Mouse (Mus musculus) liver, embryonic 11.5 days (tissue): ENCODE data around the gene Gm17617. TPM values are rescaled to one million over a fixed set of nuclear protein-coding genes. Genes with fewer than 3 reads are reported as not detected.
A peak's percentile ranks its signal among the peaks of the same experiment; 100 is the strongest.

Source experiments
- ATAC-seq: fragments of 200-750 bp; cut with Nextera tagmentation; replicated peaks from 2 replicates; pipeline ENCODE4 v1.8.0; 2017; ENCODE audit warnings: moderate number of reproducible peaks, mild to moderate bottlenecking, moderate TSS enrichment, moderate library complexity; ENCODE audit not compliant: low FRiP score
- DNase-seq: peaks from one replicate; pipeline ENCODE4 v3.0.0-alpha.2; 2017; ENCODE audit warnings: low spot score
- H3K27ac ChIP-seq: fragments of 300-500 bp; sonication (generic); 2 replicates; pipeline ENCODE4 v1.5.1; 2014; ENCODE audit warnings: mild to moderate bottlenecking, low read depth, low read length, control low read depth
- H3K27me3 ChIP-seq: fragments of 300-500 bp; sonication (generic); replicated peaks from 2 replicates; pipeline ENCODE4 v1.6.1; 2014; ENCODE audit warnings: low read length, mixed read lengths; ENCODE audit not compliant: control insufficient read depth, insufficient read depth
- H3K36me3 ChIP-seq: fragments of 300-500 bp; sonication (generic); 2 replicates; pipeline ENCODE4 v1.6.1; 2014; ENCODE audit warnings: mild to moderate bottlenecking, low read length, moderate library complexity, mixed read lengths; ENCODE audit not compliant: control insufficient read depth, insufficient read depth
- H3K4me1 ChIP-seq: fragments of 300-500 bp; sonication (generic); replicated peaks from 2 replicates; pipeline ENCODE4 v1.6.1; 2014; ENCODE audit warnings: low read length, mixed read lengths; ENCODE audit not compliant: control insufficient read depth, insufficient read depth
- H3K4me2 ChIP-seq: fragments of 300-500 bp; sonication (generic); 2 replicates; pipeline ENCODE4 v1.6.1; 2014; ENCODE audit warnings: mild to moderate bottlenecking, control low read depth, moderate library complexity
- H3K4me3 ChIP-seq: fragments of 300-500 bp; sonication (generic); 2 replicates; pipeline ENCODE4 v1.5.1; 2014; ENCODE audit warnings: low read depth, low read length, control low read depth
- H3K9ac ChIP-seq: fragments of 300-500 bp; sonication (generic); 2 replicates; pipeline ENCODE4 v1.6.1; 2014; ENCODE audit warnings: low read depth, low read length, control low read depth
- H3K9me3 ChIP-seq: fragments of 300-500 bp; sonication (generic); 2 replicates; pipeline ENCODE4 v1.6.1; 2016; ENCODE audit warnings: low read length, inconsistent platforms, mixed read lengths; ENCODE audit not compliant: control insufficient read depth
- whole genome bisulfite sequencing: fragments of 180-500 bp; shearing (Covaris S2); extraction: QIAGEN DNeasy Blood & Tissue Kit; methylation state at CpG from one replicate; pipeline ENCODE4 v1.1.7; 2014; 5-methylcytosine and 5-hydroxymethylcytosine counted together
- polyA plus RNA-seq: library from polyadenylated mRNA; unstranded; fragments of >200 nt; fragmentation: Nextera tagmentation; extraction: Ambion mirVana; gene quantifications from 2 replicates; pipeline ENCODE4 v1.2.1, GENCODE M21; 2014

Gene Gm17617
- polyA plus RNA-seq, 1 experiment from 2014 or later, result not detected

DNA sequence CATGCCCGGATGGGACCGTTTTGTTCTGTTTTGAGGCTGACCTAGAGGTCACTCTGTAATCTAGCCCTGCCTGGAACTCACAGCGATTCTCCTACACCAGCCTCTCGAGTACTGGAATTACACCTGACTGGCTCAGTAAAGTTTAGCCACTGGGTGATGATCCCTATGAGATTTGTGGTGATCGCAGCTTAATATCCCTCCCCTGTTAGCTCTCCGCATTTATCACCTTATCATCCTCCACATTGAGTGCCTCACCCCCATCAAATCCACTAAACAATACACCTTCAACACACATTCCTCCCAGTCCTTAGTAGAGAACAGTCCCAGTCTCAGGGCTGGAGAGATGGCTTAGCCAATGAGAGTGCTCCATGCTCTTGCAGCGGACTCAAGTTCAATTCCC lies 29.0 kb upstream of the Gm17617 start:
- H3K27ac ChIP-seq, result no peak overlapping the region
- H3K4me1 ChIP-seq, result no peaks in the 10 kb centered on the region
- no peak overlapping the region for H3K4me3 ChIP-seq
- no peak for ATAC-seq
- no peak overlapping the region for H3K4me2 ChIP-seq
- no peak for DNase-seq
- H3K9ac ChIP-seq, result no peak overlapping the region
- 61% methylated on average over 7 of the region's 7 CpGs for WGBS
- no peaks in the 10 kb centered on the region for H3K9me3 ChIP-seq
- no peaks in the 10 kb centered on the region for H3K27me3 ChIP-seq
- H3K36me3 ChIP-seq, result no peaks in the 10 kb centered on the region

GRCm38 (mm10) chr13:55153951-55154350 lies 20.6 kb upstream of the Gm17617 start:
- no peak overlapping the region for H3K9ac ChIP-seq
- 0 out of 2 replicates have a peak overlapping the region, but pooled peaks have one; percentile 52 for H3K4me3 ChIP-seq
- no peak for DNase-seq
- no peaks in the 10 kb centered on the region for H3K9me3 ChIP-seq
- WGBS, result 83% methylated on average over 5 of the region's 5 CpGs
- H3K27me3 ChIP-seq, result peaks cover 39% of the 10 kb centered on the region
- no peak overlapping the region; the same call in 1 of the 2 replicates for H3K27ac ChIP-seq
- no peak for ATAC-seq
- H3K36me3 ChIP-seq, result no peaks in the 10 kb centered on the region
- H3K4me2 ChIP-seq, result peak overlapping the region; percentile 68
- H3K4me1 ChIP-seq, result 0 out of 2 replicates have a peak, but pooled peaks cover 2% of the 10 kb centered on the region

GRCm38 (mm10) chr13:55152621-55153415 lies 19.5 kb upstream of the Gm17617 start, which contains the start of gene Fgfr4:
Gene Fgfr4 (plus strand): TSS chr13:55152640.
- peak within 1 kb of the TSS; percentile 80 for H3K27ac ChIP-seq
- 4% methylated on average over 61 of the region's 68 CpGs for WGBS
- ATAC-seq, result peak; percentile 75
- no peaks in the 10 kb centered on the region for H3K36me3 ChIP-seq
- H3K9me3 ChIP-seq, result no peaks in the 10 kb centered on the region
- peaks cover 39% of the 10 kb centered on the region for H3K27me3 ChIP-seq
- H3K4me3 ChIP-seq, result peak within 1 kb of the TSS; percentile 52
- no peak within 1 kb of the TSS for H3K9ac ChIP-seq
- peak within 1 kb of the TSS; percentile 68 for H3K4me2 ChIP-seq
- H3K4me1 ChIP-seq, result 0 out of 2 replicates have a peak, but pooled peaks cover 2% of the 10 kb centered on the region
- DNase-seq, result peak; percentile 76

DNA sequence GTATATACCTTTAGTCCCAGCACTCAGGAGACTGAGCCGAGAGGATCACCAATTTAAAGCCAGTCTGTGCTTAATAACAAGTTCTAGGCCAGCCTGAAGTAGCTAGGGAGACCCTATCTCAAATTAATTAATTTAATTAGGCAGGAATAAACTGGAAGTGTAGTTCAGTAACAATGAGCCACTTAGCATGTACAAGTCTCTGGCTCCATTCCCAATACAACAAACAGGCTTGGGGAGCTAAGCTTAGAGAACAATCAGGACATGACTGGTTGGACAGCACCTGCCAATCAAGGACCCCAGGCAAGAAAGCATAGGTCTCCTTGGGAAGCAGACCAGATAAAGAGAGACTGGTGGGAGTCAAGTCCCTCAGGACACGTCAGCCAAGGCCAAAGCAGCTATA lies 6.9 kb upstream of the Gm17617 start:
- DNase-seq (no peak), ATAC-seq (no peak)
- Histone ChIP-seq H3K36me3 (no peaks in the 10 kb centered on the region), H3K9ac (no peak overlapping the region), H3K4me3 (no peak overlapping the region), H3K27ac (no peak overlapping the region), H3K27me3 (no peaks in the 10 kb centered on the region), H3K4me2 (no peak overlapping the region), H3K9me3 (no peaks in the 10 kb centered on the region), H3K4me1 (no peaks in the 10 kb centered on the region)
- WGBS, result 65% methylated on average over 2 of the region's 2 CpGs

DNA sequence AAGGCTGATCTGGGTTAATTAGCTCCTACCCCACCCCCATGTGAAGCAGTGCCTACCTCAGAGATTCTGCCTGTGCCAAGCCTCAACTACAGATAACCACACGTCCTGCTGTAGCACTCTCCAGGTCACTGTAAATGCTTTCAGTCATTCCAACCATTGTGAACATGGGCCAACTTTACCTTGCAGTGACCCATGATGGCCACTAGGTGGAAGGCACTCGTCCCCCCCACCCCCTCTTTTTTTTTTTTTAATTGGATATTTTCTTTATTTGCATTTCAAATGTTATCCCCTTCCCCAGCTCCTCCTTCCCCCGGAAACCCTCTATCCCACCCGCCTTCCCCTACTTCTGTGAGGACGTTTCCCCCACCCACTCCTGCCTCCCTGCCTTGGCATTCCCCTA lies 2.0 kb upstream of the Gm17617 start:
- peak; percentile 33 for DNase-seq
- H3K4me2 ChIP-seq, result no peak overlapping the region
- H3K36me3 ChIP-seq, result peaks cover 10% of the 10 kb centered on the region
- no peaks in the 10 kb centered on the region for H3K9me3 ChIP-seq
- H3K27ac ChIP-seq, result no peak overlapping the region
- H3K4me3 ChIP-seq, result no peak overlapping the region
- WGBS, result 7% methylated on average over 5 of the region's 5 CpGs
- H3K9ac ChIP-seq, result no peak overlapping the region
- H3K27me3 ChIP-seq, result no peaks in the 10 kb centered on the region
- ATAC-seq, result peak; percentile 56
- no peaks in the 10 kb centered on the region for H3K4me1 ChIP-seq

DNA sequence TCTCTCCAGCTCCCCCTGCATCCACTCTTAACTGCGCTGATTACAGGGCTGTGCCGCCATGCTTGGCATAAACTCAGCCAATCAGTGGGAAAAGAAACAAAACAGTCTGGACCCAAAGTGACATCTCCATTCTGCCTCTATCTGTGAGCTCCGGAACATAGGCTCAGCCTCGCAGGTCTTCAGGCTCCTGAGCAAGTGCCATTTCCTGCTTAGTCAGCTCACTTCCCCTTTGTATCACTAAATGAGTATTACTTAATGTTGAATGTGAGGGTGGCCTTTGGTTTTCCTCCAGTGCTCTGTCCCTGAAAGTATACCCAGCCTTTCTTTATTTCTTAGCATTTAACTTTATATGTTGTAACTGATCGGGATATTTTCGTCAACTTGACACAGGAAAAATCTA lies 8.4 kb downstream of the Gm17617 start:
- no peak overlapping the region for H3K9ac ChIP-seq
- no peaks in the 10 kb centered on the region for H3K4me1 ChIP-seq
- 85% methylated on average over 6 of the region's 6 CpGs for WGBS
- no peak overlapping the region for H3K27ac ChIP-seq
- no peaks in the 10 kb centered on the region for H3K27me3 ChIP-seq
- ATAC-seq (no peak), DNase-seq (no peak)
- no peak overlapping the region for H3K4me3 ChIP-seq
- peaks cover 12% of the 10 kb centered on the region; the same call in 1 of the 2 replicates for H3K36me3 ChIP-seq
- no peak overlapping the region for H3K4me2 ChIP-seq
- no peaks in the 10 kb centered on the region for H3K9me3 ChIP-seq

- Histone ChIP-seq H3K9me3 (no peaks in the 10 kb centered on the region), H3K4me2 (no peak overlapping the region), H3K9ac (no peak overlapping the region), H3K4me1 (no peaks in the 10 kb centered on the region), H3K4me3 (no peak overlapping the region), H3K27ac (no peak overlapping the region), H3K27me3 (no peaks in the 10 kb centered on the region), H3K36me3 (peaks cover 33% of the 10 kb centered on the region)
- DNase-seq (no peak), ATAC-seq (no peak)
- 54% methylated on average over 6 of the region's 6 CpGs for WGBS
Observed at GRCm38 (mm10) chr13:55114375-55114774, 19.0 kb downstream of the Gm17617 start.

GRCm38 (mm10) chr13:55107694-55108093 lies 25.7 kb downstream of the Gm17617 start:
- Histone ChIP-seq H3K36me3 (peaks cover 9% of the 10 kb centered on the region; the same call in 1 of the 2 replicates), H3K9me3 (no peaks in the 10 kb centered on the region), H3K4me2 (no peak overlapping the region), H3K4me1 (peaks cover 10% of the 10 kb centered on the region; the same call in 1 of the 2 replicates), H3K4me3 (no peak overlapping the region), H3K27me3 (no peaks in the 10 kb centered on the region), H3K27ac (no peak overlapping the region), H3K9ac (no peak overlapping the region)
- ATAC-seq, result no peak
- WGBS, result 85% methylated on average over 8 of the region's 8 CpGs
- no peak for DNase-seq

- peak overlapping the region; percentile 95; the same call in 1 of the 2 replicates for H3K4me2 ChIP-seq
- DNase-seq (no peak), ATAC-seq (no peak)
- H3K4me1 ChIP-seq, result peaks cover 10% of the 10 kb centered on the region; the same call in 1 of the 2 replicates
- peaks cover 9% of the 10 kb centered on the region; the same call in 1 of the 2 replicates for H3K36me3 ChIP-seq
- H3K9me3 ChIP-seq, result no peaks in the 10 kb centered on the region
- WGBS, result 88% methylated on average over 4 of the region's 4 CpGs
- H3K27ac ChIP-seq, result no peak overlapping the region; the same call in 1 of the 2 replicates
- no peak overlapping the region for H3K4me3 ChIP-seq
- H3K9ac ChIP-seq, result no peak overlapping the region
- H3K27me3 ChIP-seq, result no peaks in the 10 kb centered on the region
Observed at GRCm38 (mm10) chr13:55107116-55107515, 26.2 kb downstream of the Gm17617 start.
